Mouse (Mus musculus) heart, adult 2 months (tissue): Measurements from ENCODE around the gene Rhbdl1. TPM values are rescaled to one million over a fixed set of nuclear protein-coding genes. Genes with fewer than 3 reads are reported as not detected.

Experiments
- DNase-seq, 2 experiments: peaks; one replicate each; pipeline ENCODE4 v3.0.0; 2021
- H3K27ac ChIP-seq: fragments of 200-600 bp; 2 replicates; pipeline ENCODE4 v1.8.1; 2022
- H3K27me3 ChIP-seq: fragments of 200-500 bp; 2 replicates; pipeline ENCODE4 v1.6.1; 2012; ENCODE audit warnings: mild to moderate bottlenecking, low read length, inconsistent platforms, mixed read lengths; ENCODE audit not compliant: control insufficient read depth, insufficient read depth
- H3K36me3 ChIP-seq: fragments of 200-500 bp; 2 replicates; pipeline ENCODE4 v1.6.1; 2012; ENCODE audit warnings: low read length, inconsistent platforms; ENCODE audit not compliant: control insufficient read depth, insufficient read depth
- H3K4me1 ChIP-seq: fragments of 200-500 bp; 2 replicates; pipeline ENCODE4 v1.6.1; 2011; ENCODE audit warnings: low read length; ENCODE audit not compliant: control insufficient read depth, insufficient read depth
- H3K4me3 ChIP-seq: fragments of 200-600 bp; 2 replicates; pipeline ENCODE4 v1.8.1; 2022
- H3K79me2 ChIP-seq: fragments of 200-500 bp; replicated peaks from 2 replicates; pipeline ENCODE4 v1.6.1; 2012; ENCODE audit warnings: mild to moderate bottlenecking, inconsistent platforms, low read length, moderate library complexity, mixed read lengths; ENCODE audit not compliant: control insufficient read depth, insufficient read depth
- H3K9ac ChIP-seq: fragments of 200-500 bp; 2 replicates; pipeline ENCODE4 v1.6.1; 2012; ENCODE audit warnings: low read depth, mild to moderate bottlenecking, control low read depth, inconsistent platforms, low read length, mixed read lengths
- CTCF ChIP-seq: fragments of 200-600 bp; IDR thresholded peaks from 2 replicates; pipeline ENCODE4 v1.8.1; 2022; ENCODE audit warnings: antibody characterized with exemption, mild to moderate bottlenecking, moderate library complexity
- EP300 ChIP-seq: fragments of 200-500 bp; IDR thresholded peaks from 2 replicates; pipeline ENCODE4 v1.6.1; 2011; ENCODE audit warnings: low read depth, low read length, control low read depth; ENCODE audit not compliant: insufficient read depth
- POLR2A ChIP-seq: fragments of 200-500 bp; IDR thresholded peaks from 2 replicates; pipeline ENCODE4 v1.6.1; 2011; ENCODE audit warnings: mild to moderate bottlenecking, low read depth, low read length, control low read depth; ENCODE audit not compliant: insufficient read depth
- WGBS: fragments of 180-500 bp; shearing (Covaris S2); methylation state at CpG from one replicate; pipeline ENCODE4 v1.1.7; 2018; 5-methylcytosine and 5-hydroxymethylcytosine counted together
- intact Hi-C: fragments of 180-260 bp; cut with DNase I; formaldehyde crosslinking; loops from one replicate; pipeline ENCODE4 v1.15.1; 2025
- polyA plus RNA-seq: library from polyadenylated mRNA; depleted of rRNA; stranded (reverse); fragments of >200 nt; gene quantifications from 2 replicates; pipeline ENCODE4 v1.2.3, GENCODE M21; 2012
- total RNA-seq, 2 experiments: library from RNA; stranded (reverse); gene quantifications; 2 replicates each; pipeline ENCODE4 v1.2.3; 2021

Rhbdl1 gene
- total and polyA plus RNA-seq, 3 experiments = 0.55 to 4.9 (median 0.82) TPM

GRCm38 (mm10) chr17:25864311-25864710 is 27.2 kb upstream of the Rhbdl1 start:
- no peak overlapping the region for H3K9ac ChIP-seq
- no peak overlapping the region for H3K27ac ChIP-seq
- H3K4me3 ChIP-seq = no peak overlapping the region
- H3K36me3 ChIP-seq = no peaks in the 10 kb centered on the region
- intact Hi-C loops = no loop called here
- H3K4me1 ChIP-seq = peaks cover 5% of the 10 kb centered on the region
- H3K27me3 ChIP-seq = no peaks in the 10 kb centered on the region
- WGBS = 76% methylated on average over 14 of the region's 14 CpGs
- peaks cover 3% of the 10 kb centered on the region for H3K79me2 ChIP-seq
- DNase-seq = no peak
- TF ChIP-seq POLR2A = no peak
- TF ChIP-seq EP300 = no peak
- TF ChIP-seq CTCF = no peak

- TF ChIP-seq CTCF (no peak), EP300 (no peak), POLR2A (no peak)
- WGBS = 80% methylated on average over 6 of the region's 6 CpGs
- Histone ChIP-seq H3K4me1 (peaks cover 2% of the 10 kb centered on the region), H3K36me3 (no peaks in the 10 kb centered on the region), H3K9ac (no peak overlapping the region), H3K27me3 (no peaks in the 10 kb centered on the region), H3K27ac (no peak overlapping the region), H3K79me2 (peaks cover 3% of the 10 kb centered on the region), H3K4me3 (no peak overlapping the region)
- DNase-seq = no peak
- intact Hi-C loops = no loop called here
Measured at GRCm38 (mm10) chr17:25863681-25864080, 26.6 kb upstream of the Rhbdl1 start.

- DNase-seq = no peak
- H3K36me3 ChIP-seq = no peaks in the 10 kb centered on the region
- H3K27me3 ChIP-seq = no peaks in the 10 kb centered on the region
- H3K9ac ChIP-seq = peak overlapping the region; percentile 79
- 17% methylated on average over 6 of the region's 6 CpGs for WGBS
- intact Hi-C loops = no loop called here
- peaks cover 1% of the 10 kb centered on the region; the same call in 1 of the 2 replicates for H3K4me1 ChIP-seq
- peaks cover 3% of the 10 kb centered on the region for H3K79me2 ChIP-seq
- TF ChIP-seq POLR2A (no peak), CTCF (no peak), EP300 (no peak; the same call in 1 of the 2 replicates)
- peak overlapping the region; percentile 63 for H3K4me3 ChIP-seq
- H3K27ac ChIP-seq = peak overlapping the region; percentile 91
Measured at GRCm38 (mm10) chr17:25861704-25862612, 24.9 kb upstream of the Rhbdl1 start.

GRCm38 (mm10) chr17:25860832-25861703 is 24.0 kb upstream of the Rhbdl1 start, which contains the start of gene Wdr90:
Gene Wdr90, minus strand, starts transcription at chr17:25861501.
- TF ChIP-seq EP300 (peak; percentile 73; the same call in 1 of the 2 replicates), CTCF (peak; percentile 60), POLR2A (peak; percentile 88)
- WGBS = 4% methylated on average over 65 of the region's 65 CpGs
- Histone ChIP-seq H3K4me1 (peaks cover 1% of the 10 kb centered on the region; the same call in 1 of the 2 replicates), H3K36me3 (no peaks in the 10 kb centered on the region), H3K79me2 (peaks cover 3% of the 10 kb centered on the region), H3K27ac (peak within 1 kb of the TSS; percentile 91), H3K4me3 (peak within 1 kb of the TSS; percentile 63), H3K9ac (peak within 1 kb of the TSS; percentile 79), H3K27me3 (no peaks in the 10 kb centered on the region)
- intact Hi-C loops = no loop called here
- DNase-seq = peak; percentile 92 to 94

GRCm38 (mm10) chr17:25860229-25860628 is 23.1 kb upstream of the Rhbdl1 start:
- H3K4me3 ChIP-seq = no peak overlapping the region
- H3K27ac ChIP-seq = no peak overlapping the region
- H3K4me1 ChIP-seq = peaks cover 1% of the 10 kb centered on the region; the same call in 1 of the 2 replicates
- DNase-seq = no peak
- H3K36me3 ChIP-seq = no peaks in the 10 kb centered on the region
- TF ChIP-seq CTCF = no peak
- no peak for TF ChIP-seq POLR2A
- no peak for TF ChIP-seq EP300
- 91% methylated on average over 6 of the region's 6 CpGs for WGBS
- H3K27me3 ChIP-seq = no peaks in the 10 kb centered on the region
- H3K9ac ChIP-seq = no peak overlapping the region
- peaks cover under 1% of the 10 kb centered on the region for H3K79me2 ChIP-seq
- intact Hi-C loops = no loop called here

GRCm38 (mm10) chr17:25844396-25844901 is 7.4 kb upstream of the Rhbdl1 start, which contains the start of gene Rhot2:
Gene Rhot2, minus strand, starts transcription at chr17:25844851.
- peak; percentile 95 to 96 for DNase-seq
- TF ChIP-seq EP300 (0 out of 2 replicates have a peak, but pooled peaks have one; percentile 55), CTCF (peak; percentile 70), POLR2A (no peak; the same call in none of the 2 replicates)
- Histone ChIP-seq H3K27ac (peak within 1 kb of the TSS; percentile 95), H3K27me3 (no peaks in the 10 kb centered on the region), H3K79me2 (no peaks in the 10 kb centered on the region), H3K9ac (peak within 1 kb of the TSS; percentile 93), H3K4me3 (peak within 1 kb of the TSS; percentile 96), H3K36me3 (no peaks in the 10 kb centered on the region), H3K4me1 (peaks cover 8% of the 10 kb centered on the region)
- intact Hi-C loops = no loop called here
- WGBS = 1% methylated on average over 21 of the region's 21 CpGs
